Mouse (Mus musculus): ENCODE results near the gene Gtpbp8. TPM values are rescaled to one million over a fixed set of nuclear protein-coding genes. Genes with fewer than 3 reads are reported as not detected.
A peak's percentile ranks its signal among the peaks of the same experiment; 100 is the strongest.

The Gtpbp8 gene
- polyA plus RNA-seq, 1 experiment from 2014 or later, result 33.1 TPM

GRCm38 (mm10) chr16:44765555-44766319 is 19.6 kb upstream of the Gtpbp8 start, which contains the start of gene Cd200r1:
Gene Cd200r1 (plus strand): TSS chr16:44765736.
- no peaks in the 10 kb centered on the region for H3K4me1 ChIP-seq
- H3K4me3 ChIP-seq (replicated peaks), result no peak within 1 kb of the TSS
- H3K9me3 ChIP-seq, result no peaks in the 10 kb centered on the region
- WGBS, result 82% methylated on average over 22 of the region's 22 CpGs
- no peaks in the 10 kb centered on the region for H3K36me3 ChIP-seq (replicated peaks)
- no peak within 1 kb of the TSS for H3K27ac ChIP-seq
- H3K9ac ChIP-seq, result no peak within 1 kb of the TSS
- ATAC-seq (ENCODE audit: low FRiP score), result no peak
- no peak within 1 kb of the TSS for H3K4me2 ChIP-seq
- H3K27me3 ChIP-seq, result no peaks in the 10 kb centered on the region

DNA sequence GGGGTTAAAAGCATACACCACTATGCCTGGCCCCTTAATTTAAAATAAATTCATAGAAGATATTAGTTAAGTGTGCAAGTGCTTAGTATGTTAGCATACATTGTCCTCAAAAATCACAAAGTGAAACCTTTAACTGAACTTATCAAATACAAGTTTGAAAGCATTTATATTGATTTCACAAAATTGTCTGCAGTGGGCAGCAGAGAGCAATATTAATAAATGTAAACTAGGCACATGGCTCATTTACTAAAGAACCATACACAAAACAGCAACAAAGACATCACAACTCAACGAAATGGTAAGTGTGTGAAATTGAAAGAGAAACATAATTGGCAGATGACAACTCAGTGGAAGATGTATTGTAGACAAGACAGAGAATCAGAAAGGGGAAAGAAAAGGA is 15.6 kb upstream of the Gtpbp8 start:
- Histone ChIP-seq H3K9me3 (no peaks in the 10 kb centered on the region), H3K4me3 (replicated peaks) (no peak overlapping the region), H3K27me3 (no peaks in the 10 kb centered on the region), H3K4me2 (no peak overlapping the region), H3K36me3 (replicated peaks) (no peaks in the 10 kb centered on the region), H3K9ac (no peak overlapping the region), H3K4me1 (no peaks in the 10 kb centered on the region), H3K27ac (no peak overlapping the region)
- ATAC-seq (ENCODE audit: low FRiP score), result no peak
- 63% methylated on average over 1 of the region's 1 CpGs for WGBS

DNA sequence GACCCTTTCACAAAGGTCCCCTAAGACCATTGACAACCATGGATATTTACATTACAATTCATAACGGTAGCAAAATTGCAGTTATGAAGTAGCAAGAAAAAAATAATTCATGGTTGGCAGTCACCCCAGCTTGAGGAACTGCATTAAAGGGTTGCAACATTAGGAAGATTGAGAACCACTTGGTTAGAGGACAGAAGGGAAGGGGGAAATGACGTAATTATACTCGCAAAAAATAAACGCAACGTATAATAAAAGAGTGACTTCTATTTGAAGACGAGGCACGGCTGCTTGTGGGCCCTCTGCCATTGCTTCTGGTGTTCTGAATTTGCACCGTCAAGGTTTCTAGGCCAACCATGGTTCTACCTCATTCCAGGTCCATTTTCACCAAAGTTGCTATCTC is 11.5 kb upstream of the Gtpbp8 start:
- Histone ChIP-seq H3K9me3 (no peaks in the 10 kb centered on the region), H3K9ac (no peak overlapping the region), H3K27me3 (no peaks in the 10 kb centered on the region), H3K27ac (no peak overlapping the region), H3K4me3 (replicated peaks) (no peak overlapping the region), H3K4me1 (no peaks in the 10 kb centered on the region), H3K4me2 (no peak overlapping the region), H3K36me3 (replicated peaks) (no peaks in the 10 kb centered on the region)
- WGBS, result 92% methylated on average over 8 of the region's 8 CpGs
- no peak for ATAC-seq (ENCODE audit: low FRiP score)

GRCm38 (mm10) chr16:44748007-44748406 is 1.8 kb upstream of the Gtpbp8 start:
- ATAC-seq (ENCODE audit: low FRiP score), result no peak
- Histone ChIP-seq H3K9me3 (no peaks in the 10 kb centered on the region), H3K4me3 (replicated peaks) (no peak overlapping the region), H3K27me3 (0 out of 2 replicates have a peak, but pooled peaks cover 4% of the 10 kb centered on the region), H3K4me2 (no peak overlapping the region), H3K36me3 (replicated peaks) (no peaks in the 10 kb centered on the region), H3K4me1 (peaks cover 13% of the 10 kb centered on the region), H3K27ac (no peak overlapping the region), H3K9ac (no peak overlapping the region)
- 64% methylated on average over 3 of the region's 3 CpGs for WGBS

DNA sequence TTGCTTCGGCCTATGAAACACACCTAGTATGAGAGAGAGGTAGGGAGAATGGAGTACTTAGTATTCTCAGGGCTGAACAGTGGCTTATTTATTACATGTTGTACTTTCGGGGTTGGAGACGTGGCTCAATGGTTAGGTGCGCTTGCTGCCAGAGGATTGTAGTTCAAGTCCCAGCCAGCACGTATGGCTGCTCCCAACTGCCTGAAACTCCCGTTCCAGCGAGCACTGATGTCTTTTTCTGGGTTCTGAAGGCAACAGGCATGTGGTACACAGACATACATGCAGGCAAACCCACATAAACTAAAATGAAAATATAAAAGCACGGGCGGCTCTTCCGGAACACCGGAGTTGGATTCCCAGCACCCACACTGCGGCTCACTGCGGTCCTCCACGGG is 695 bp downstream of the Gtpbp8 start:
- Histone ChIP-seq H3K4me2 (peak overlapping the region; percentile 84), H3K9ac (peak overlapping the region; percentile 88), H3K27ac (peak overlapping the region; percentile 95), H3K27me3 (0 out of 2 replicates have a peak, but pooled peaks cover 4% of the 10 kb centered on the region), H3K9me3 (no peaks in the 10 kb centered on the region), H3K4me3 (replicated peaks) (peak overlapping the region; percentile 83), H3K36me3 (replicated peaks) (peaks cover 11% of the 10 kb centered on the region), H3K4me1 (peaks cover 13% of the 10 kb centered on the region)
- peak; percentile 6; the same call in 1 of the 2 replicates for ATAC-seq (ENCODE audit: low FRiP score)
- WGBS, result 9% methylated on average over 14 of the region's 14 CpGs

DNA sequence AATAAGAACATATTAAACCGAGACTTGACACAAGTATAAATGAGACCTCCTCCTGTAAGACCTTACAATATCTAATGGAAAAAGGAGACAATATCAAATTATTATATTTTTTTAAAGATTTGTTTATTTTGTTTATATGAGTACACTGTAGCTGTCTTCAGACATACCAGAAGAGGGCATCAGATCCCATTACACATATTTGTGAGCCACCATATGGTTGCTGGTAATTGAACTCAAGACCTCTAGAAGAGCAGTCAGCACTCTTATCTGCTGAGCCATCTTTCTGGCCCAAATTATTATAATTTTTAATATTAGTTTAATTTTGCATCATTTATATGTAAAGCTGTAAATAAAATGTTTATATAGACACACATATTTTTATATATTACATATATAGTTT is 3.4 kb downstream of the Gtpbp8 start:
- Histone ChIP-seq H3K27me3 (no peaks in the 10 kb centered on the region), H3K4me1 (peaks cover 13% of the 10 kb centered on the region), H3K36me3 (replicated peaks) (peaks cover 27% of the 10 kb centered on the region), H3K4me3 (replicated peaks) (no peak overlapping the region), H3K4me2 (no peak overlapping the region), H3K9me3 (no peaks in the 10 kb centered on the region), H3K27ac (no peak overlapping the region), H3K9ac (no peak overlapping the region)
- 96% methylated on average over 1 of the region's 1 CpGs for WGBS
- no peak for ATAC-seq (ENCODE audit: low FRiP score)

- 83% methylated on average over 4 of the region's 4 CpGs for whole genome bisulfite sequencing
- Histone ChIP-seq H3K4me1 (no peaks in the 10 kb centered on the region), H3K9me3 (no peaks in the 10 kb centered on the region), H3K4me2 (no peak overlapping the region), H3K27me3 (no peaks in the 10 kb centered on the region), H3K36me3 (replicated peaks) (peaks cover 77% of the 10 kb centered on the region), H3K27ac (no peak overlapping the region), H3K4me3 (replicated peaks) (no peak overlapping the region), H3K9ac (no peak overlapping the region)
- ATAC-seq (ENCODE audit: low FRiP score), result no peak
Observed at GRCm38 (mm10) chr16:44736118-44736517, 10.0 kb downstream of the Gtpbp8 start.

DNA sequence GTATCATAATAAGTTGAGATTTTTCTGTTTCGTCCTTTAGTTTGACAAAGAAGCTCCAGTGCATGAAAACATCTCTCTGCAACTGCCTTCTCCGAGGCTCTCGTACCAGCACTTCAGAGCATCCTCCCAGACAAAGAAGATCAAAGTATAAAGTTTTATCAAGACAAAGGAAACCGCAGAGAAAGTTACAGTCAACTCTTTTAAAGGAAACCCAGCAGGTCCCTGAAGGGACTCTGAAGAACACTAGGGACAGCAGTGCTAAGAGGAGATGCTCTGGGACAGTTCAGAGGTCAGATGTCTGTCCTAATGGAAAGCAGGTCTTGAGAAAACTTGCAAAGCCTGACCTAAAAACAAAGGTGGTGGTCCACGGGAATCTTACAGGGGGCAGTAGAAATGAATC is 10.5 kb downstream of the Gtpbp8 start:
- Histone ChIP-seq H3K27ac (no peak overlapping the region), H3K4me2 (no peak overlapping the region), H3K27me3 (no peaks in the 10 kb centered on the region), H3K4me1 (no peaks in the 10 kb centered on the region), H3K4me3 (replicated peaks) (no peak overlapping the region), H3K36me3 (replicated peaks) (peaks cover 82% of the 10 kb centered on the region), H3K9me3 (no peaks in the 10 kb centered on the region), H3K9ac (no peak overlapping the region)
- no peak for ATAC-seq (ENCODE audit: low FRiP score)
- WGBS, result 92% methylated on average over 5 of the region's 5 CpGs

GRCm38 (mm10) chr16:44734059-44734458 is 12.1 kb downstream of the Gtpbp8 start:
- ATAC-seq (ENCODE audit: low FRiP score), result no peak
- no peak overlapping the region for H3K9ac ChIP-seq
- WGBS, result 95% methylated on average over 3 of the region's 3 CpGs
- no peaks in the 10 kb centered on the region for H3K27me3 ChIP-seq
- H3K9me3 ChIP-seq, result no peaks in the 10 kb centered on the region
- no peak overlapping the region for H3K4me2 ChIP-seq
- peaks cover 93% of the 10 kb centered on the region for H3K36me3 ChIP-seq (replicated peaks)
- H3K27ac ChIP-seq, result no peak overlapping the region
- H3K4me3 ChIP-seq (replicated peaks), result no peak overlapping the region
- H3K4me1 ChIP-seq, result no peaks in the 10 kb centered on the region

GRCm38 (mm10) chr16:44727525-44727924 is 18.6 kb downstream of the Gtpbp8 start:
- H3K36me3 ChIP-seq (replicated peaks), result peaks cover 41% of the 10 kb centered on the region
- 97% methylated on average over 3 of the region's 3 CpGs for WGBS

GRCm38 (mm10) chr16:44725286-44726223 is 20.6 kb downstream of the Gtpbp8 start:
- H3K4me1 ChIP-seq, result peaks cover 24% of the 10 kb centered on the region
- peak overlapping the region; percentile 83 for H3K9ac ChIP-seq
- peak overlapping the region; percentile 83 for H3K4me2 ChIP-seq
- peak overlapping the region; percentile 86; the same call in 1 of the 2 replicates for H3K27ac ChIP-seq
- H3K27me3 ChIP-seq, result no peaks in the 10 kb centered on the region
- peak overlapping the region; percentile 78 for H3K4me3 ChIP-seq (replicated peaks)
- H3K36me3 ChIP-seq (replicated peaks), result peaks cover 21% of the 10 kb centered on the region
- no peaks in the 10 kb centered on the region for H3K9me3 ChIP-seq
- ATAC-seq (ENCODE audit: low FRiP score), result no peak
- WGBS, result 51% methylated on average over 14 of the region's 14 CpGs

More at GRCm38 (mm10) chr16:44727525-44727924, 18.6 kb downstream of the Gtpbp8 start:
- H3K27me3 ChIP-seq, result no peaks in the 10 kb centered on the region
- no peak overlapping the region for H3K9ac ChIP-seq
- H3K4me2 ChIP-seq, result no peak overlapping the region
- no peak for ATAC-seq (ENCODE audit: low FRiP score)
- H3K9me3 ChIP-seq, result no peaks in the 10 kb centered on the region
- H3K27ac ChIP-seq, result no peak overlapping the region
- H3K4me3 ChIP-seq (replicated peaks), result no peak overlapping the region
- peaks cover 24% of the 10 kb centered on the region for H3K4me1 ChIP-seq

- H3K9ac ChIP-seq, result peak overlapping the region; percentile 83
- ATAC-seq (ENCODE audit: low FRiP score), result peak; percentile 19
- peaks cover 24% of the 10 kb centered on the region for H3K4me1 ChIP-seq
- H3K36me3 ChIP-seq (replicated peaks), result peaks cover 20% of the 10 kb centered on the region
- H3K4me3 ChIP-seq (replicated peaks), result peak overlapping the region; percentile 78
- no peaks in the 10 kb centered on the region for H3K27me3 ChIP-seq
- peak overlapping the region; percentile 83 for H3K4me2 ChIP-seq
- no peaks in the 10 kb centered on the region for H3K9me3 ChIP-seq
- peak overlapping the region; percentile 86 for H3K27ac ChIP-seq
- under 1% methylated on average over 14 of the region's 14 CpGs for WGBS
Observed at GRCm38 (mm10) chr16:44724847-44725246, 21.3 kb downstream of the Gtpbp8 start.

All from forebrain, embryonic 12.5 days (tissue).